Mouse (Mus musculus): Measurements from ENCODE around the gene Arhgef17. TPM values are rescaled to one million over a fixed set of nuclear protein-coding genes. Genes with fewer than 3 reads are reported as not detected.

Arhgef17 gene
- polyA plus RNA-seq, 1 experiment from 2014 or later: 22.5 TPM

- Histone ChIP-seq H3K4me2 (no peak overlapping the region), H3K27ac (ENCODE audit: low read depth) (peak overlapping the region; percentile 5)
Observed at GRCm38 (mm10) chr7:100855795-100856573, 75.9 kb downstream of the Arhgef17 start.

GRCm38 (mm10) chr7:100855300-100855699, 76.6 kb downstream of the Arhgef17 start:
- no peaks in the 10 kb centered on the region for H3K27me3 ChIP-seq (ENCODE audit: insufficient read depth, low read length)
- no peak for TF ChIP-seq CTCF (IDR thresholded peaks at IDR 0.05; ENCODE audit: low read depth)
- H3K4me2 ChIP-seq: no peak overlapping the region
- WGBS: 42% methylated on average over 4 of the region's 4 CpGs
- H3K36me3 ChIP-seq (ENCODE audit: insufficient read depth): no peaks in the 10 kb centered on the region
- no peak overlapping the region; the same call in 1 of the 2 replicates for H3K9ac ChIP-seq
- ATAC-seq (ENCODE audit: insufficient read depth) (no peak), DNase-seq (no peak)
- no peaks in the 10 kb centered on the region for H3K9me3 ChIP-seq (ENCODE audit: low read depth, low read length)
- H3K4me3 ChIP-seq (ENCODE audit: low read depth, low read length): no peak overlapping the region
- H3K4me1 ChIP-seq (ENCODE audit: insufficient read depth): peaks cover 5% of the 10 kb centered on the region; the same call in 1 of the 2 replicates
- H3K27ac ChIP-seq (ENCODE audit: low read depth): peak overlapping the region; percentile 5; the same call in 1 of the 2 replicates

More at GRCm38 (mm10) chr7:100855795-100856573, 75.9 kb downstream of the Arhgef17 start:
- 56% methylated on average over 5 of the region's 5 CpGs for WGBS
- ATAC-seq (ENCODE audit: insufficient read depth): no peak
- Histone ChIP-seq H3K4me1 (ENCODE audit: insufficient read depth) (peaks cover 5% of the 10 kb centered on the region; the same call in 1 of the 2 replicates), H3K27me3 (ENCODE audit: insufficient read depth, low read length) (no peaks in the 10 kb centered on the region), H3K4me3 (ENCODE audit: low read depth, low read length) (no peak overlapping the region), H3K9me3 (ENCODE audit: low read depth, low read length) (no peaks in the 10 kb centered on the region), H3K36me3 (ENCODE audit: insufficient read depth) (no peaks in the 10 kb centered on the region), H3K9ac (no peak overlapping the region)
- DNase-seq: peak; percentile 55
- TF ChIP-seq CTCF (IDR thresholded peaks at IDR 0.05; ENCODE audit: low read depth): no peak

- TF ChIP-seq CTCF (IDR thresholded peaks at IDR 0.05; ENCODE audit: low read depth): no peak
- Histone ChIP-seq H3K4me2 (no peak overlapping the region), H3K4me1 (ENCODE audit: insufficient read depth) (peaks cover 5% of the 10 kb centered on the region; the same call in 1 of the 2 replicates), H3K27me3 (ENCODE audit: insufficient read depth, low read length) (no peaks in the 10 kb centered on the region), H3K9ac (no peak overlapping the region), H3K36me3 (ENCODE audit: insufficient read depth) (no peaks in the 10 kb centered on the region), H3K4me3 (ENCODE audit: low read depth, low read length) (no peak overlapping the region), H3K27ac (ENCODE audit: low read depth) (no peak overlapping the region), H3K9me3 (ENCODE audit: low read depth, low read length) (no peaks in the 10 kb centered on the region)
- ATAC-seq (ENCODE audit: insufficient read depth) (no peak), DNase-seq (no peak)
- 70% methylated on average over 5 of the region's 5 CpGs for WGBS
Observed at GRCm38 (mm10) chr7:100854861-100855260, 77.0 kb downstream of the Arhgef17 start.

GRCm38 (mm10) chr7:100854137-100854814, 77.6 kb downstream of the Arhgef17 start:
- H3K4me1 ChIP-seq (ENCODE audit: insufficient read depth): peaks cover 5% of the 10 kb centered on the region; the same call in 1 of the 2 replicates
- H3K27me3 ChIP-seq (ENCODE audit: insufficient read depth, low read length): no peaks in the 10 kb centered on the region
- ATAC-seq (ENCODE audit: insufficient read depth): no peak
- no peak overlapping the region for H3K4me2 ChIP-seq
- WGBS: 49% methylated on average over 6 of the region's 6 CpGs
- DNase-seq: no peak
- no peaks in the 10 kb centered on the region for H3K9me3 ChIP-seq (ENCODE audit: low read depth, low read length)
- no peak overlapping the region for H3K27ac ChIP-seq (ENCODE audit: low read depth)
- no peak for TF ChIP-seq CTCF (IDR thresholded peaks at IDR 0.05; ENCODE audit: low read depth)
- H3K36me3 ChIP-seq (ENCODE audit: insufficient read depth): no peaks in the 10 kb centered on the region
- H3K9ac ChIP-seq: no peak overlapping the region
- H3K4me3 ChIP-seq (ENCODE audit: low read depth, low read length): no peak overlapping the region

GRCm38 (mm10) chr7:100853396-100853795, 78.5 kb downstream of the Arhgef17 start:
- peaks cover 5% of the 10 kb centered on the region; the same call in 1 of the 2 replicates for H3K4me1 ChIP-seq (ENCODE audit: insufficient read depth)
- peak overlapping the region; percentile 20; the same call in 1 of the 2 replicates for H3K27ac ChIP-seq (ENCODE audit: low read depth)
- no peak overlapping the region for H3K4me2 ChIP-seq
- H3K9me3 ChIP-seq (ENCODE audit: low read depth, low read length): no peaks in the 10 kb centered on the region
- no peak for ATAC-seq (ENCODE audit: insufficient read depth)
- no peaks in the 10 kb centered on the region for H3K36me3 ChIP-seq (ENCODE audit: insufficient read depth)
- no peak for TF ChIP-seq CTCF (IDR thresholded peaks at IDR 0.05; ENCODE audit: low read depth)
- H3K4me3 ChIP-seq (ENCODE audit: low read depth, low read length): no peak overlapping the region
- DNase-seq: no peak
- 56% methylated on average over 3 of the region's 3 CpGs for WGBS
- no peak overlapping the region for H3K9ac ChIP-seq
- H3K27me3 ChIP-seq (ENCODE audit: insufficient read depth, low read length): no peaks in the 10 kb centered on the region

GRCm38 (mm10) chr7:100851481-100852356, 80.2 kb downstream of the Arhgef17 start:
- TF ChIP-seq CTCF (IDR thresholded peaks at IDR 0.05; ENCODE audit: low read depth): no peak
- Histone ChIP-seq H3K27me3 (ENCODE audit: insufficient read depth, low read length) (no peaks in the 10 kb centered on the region), H3K4me1 (ENCODE audit: insufficient read depth) (peaks cover 5% of the 10 kb centered on the region; the same call in 1 of the 2 replicates), H3K36me3 (ENCODE audit: insufficient read depth) (0 out of 2 replicates have a peak, but pooled peaks cover 4% of the 10 kb centered on the region), H3K4me3 (ENCODE audit: low read depth, low read length) (no peak overlapping the region), H3K9ac (no peak overlapping the region), H3K27ac (ENCODE audit: low read depth) (peak overlapping the region; percentile 14; the same call in 1 of the 2 replicates), H3K4me2 (no peak overlapping the region), H3K9me3 (ENCODE audit: low read depth, low read length) (no peaks in the 10 kb centered on the region)
- ATAC-seq (ENCODE audit: insufficient read depth) (no peak), DNase-seq (no peak)
- WGBS: 53% methylated on average over 9 of the region's 9 CpGs
